Mouse (Mus musculus) MEL (cell line): ENCODE data around the gene Mms19. TPM values are rescaled to one million over a fixed set of nuclear protein-coding genes. Genes with fewer than 3 reads are reported as not detected.

Experiments used
- DNase-seq: peaks from one replicate; pipeline ENCODE4 v3.0.0; 2011; ENCODE audit warnings: low read depth, low spot score
- H3K27ac ChIP-seq: 2 replicates; pipeline ENCODE4 v1.5.1; 2012; ENCODE audit warnings: low read depth, mild to moderate bottlenecking, control low read depth, low read length, moderate library complexity; ENCODE audit not compliant: control insufficient read depth
- H3K27me3 ChIP-seq, 2 experiments: fragments of 150-350 bp in 1 of 2; sonication (generic) in 1 of 2; 2 replicates each; pipeline ENCODE4 v1.6.1; 2012; ENCODE audit warnings: low read length in 2 of 2, mild to moderate bottlenecking in 2 of 2, improper control_type of control experiment in 1 of 2, moderate library complexity in 1 of 2; ENCODE audit not compliant: insufficient read depth in 2 of 2, control insufficient read depth in 1 of 2
- H3K36me3 ChIP-seq, 2 experiments: 2 replicates each; pipeline ENCODE4 v1.6.1; 2012 to 2014; ENCODE audit warnings: low read length in 2 of 2, improper control_type of control experiment in 1 of 2, inconsistent platforms in 1 of 2, mild to moderate bottlenecking in 1 of 2; ENCODE audit not compliant: insufficient read depth in 2 of 2, control insufficient read depth in 1 of 2
- H3K4me1 ChIP-seq, 2 experiments: fragments of 150-350 bp in 1 of 2; sonication (generic) in 1 of 2; 2 replicates each; pipeline ENCODE4 v1.6.1; 2012; ENCODE audit warnings: low read length in 2 of 2, improper control_type of control experiment in 1 of 2, mild to moderate bottlenecking in 1 of 2; ENCODE audit not compliant: insufficient read depth in 2 of 2, control insufficient read depth in 1 of 2
- H3K4me3 ChIP-seq, 2 experiments: fragments of 150-350 bp in 1 of 2; sonication (generic) in 1 of 2; 2 replicates each; pipeline ENCODE4 v1.5.1; 2012; ENCODE audit warnings: low read depth in 2 of 2, low read length in 2 of 2, mild to moderate bottlenecking in 2 of 2, moderate library complexity in 2 of 2, control low read depth in 1 of 2, improper control_type of control experiment in 1 of 2; ENCODE audit not compliant: control insufficient read depth in 1 of 2, insufficient read depth in 1 of 2
- H3K79me2 ChIP-seq: 2 replicates; pipeline ENCODE4 v1.6.1; 2012; ENCODE audit warnings: mild to moderate bottlenecking, low read length, moderate library complexity; ENCODE audit not compliant: control insufficient read depth, poor library complexity, insufficient read depth
- H3K9ac ChIP-seq: 2 replicates; pipeline ENCODE4 v1.6.1; 2012; ENCODE audit warnings: low read depth, mild to moderate bottlenecking, control low read depth, low read length, moderate library complexity; ENCODE audit not compliant: control insufficient read depth, poor library complexity, severe bottlenecking
- H3K9me3 ChIP-seq: fragments of 150-350 bp; sonication (generic); replicated peaks from 2 replicates; pipeline ENCODE4 v1.6.1; 2012; ENCODE audit warnings: mild to moderate bottlenecking, low read length, improper control_type of control experiment, moderate library complexity; ENCODE audit not compliant: insufficient read depth
- BHLHE40 ChIP-seq: IDR thresholded peaks from 2 replicates; pipeline ENCODE4 v1.6.1; 2012; ENCODE audit warnings: low read depth, mild to moderate bottlenecking, inconsistent platforms, low read length, improper control_type of control experiment, borderline replicate concordance
- CHD1 ChIP-seq: IDR thresholded peaks from 2 replicates; pipeline ENCODE4 v1.6.1; 2012; ENCODE audit warnings: low read depth, mild to moderate bottlenecking, inconsistent platforms, low read length, improper control_type of control experiment
- CHD2 ChIP-seq: IDR thresholded peaks from 2 replicates; pipeline ENCODE4 v1.6.1; 2011; ENCODE audit warnings: low read length, improper control_type of control experiment
- CTCF ChIP-seq, 3 experiments: IDR thresholded peaks in 2 of 3; conservative IDR thresholded peaks in 1 of 3; 2 replicates each; pipeline ENCODE4 v1.5.1; 2011 to 2012; ENCODE audit warnings: low read length in 3 of 3, low read depth in 2 of 3, mild to moderate bottlenecking in 2 of 3, improper control_type of control experiment in 1 of 3, inconsistent platforms in 1 of 3, mixed read lengths in 1 of 3, moderate library complexity in 1 of 3; ENCODE audit not compliant: control insufficient read depth in 1 of 3, insufficient read depth in 1 of 3, poor library complexity in 1 of 3, severe bottlenecking in 1 of 3
- E2F4 ChIP-seq: IDR thresholded peaks from 2 replicates; pipeline ENCODE4 v1.6.1; 2011; ENCODE audit warnings: low read depth, low read length, improper control_type of control experiment, borderline replicate concordance
- EP300 ChIP-seq, 2 experiments: IDR thresholded peaks; 2 replicates each; pipeline ENCODE4 v1.6.1; 2011; ENCODE audit warnings: improper control_type of control experiment in 2 of 2, low read length in 2 of 2, low read depth in 1 of 2, mild to moderate bottlenecking in 1 of 2
- ETS1 ChIP-seq: IDR thresholded peaks from 2 replicates; pipeline ENCODE4 v1.6.1; 2012; ENCODE audit warnings: low read depth, mild to moderate bottlenecking, inconsistent platforms, low read length, improper control_type of control experiment, moderate library complexity
- GATA1 ChIP-seq: IDR thresholded peaks from 2 replicates; pipeline ENCODE4 v1.6.1; 2011; ENCODE audit warnings: low read depth, low read length, improper control_type of control experiment
- HCFC1 ChIP-seq: IDR thresholded peaks from 2 replicates; pipeline ENCODE4 v1.6.1; 2012; ENCODE audit warnings: low read depth, mild to moderate bottlenecking, inconsistent platforms, low read length, improper control_type of control experiment, moderate library complexity
- JUND ChIP-seq: IDR thresholded peaks from 2 replicates; pipeline ENCODE4 v1.6.1; 2011; ENCODE audit warnings: low read depth, mild to moderate bottlenecking, improper control_type of control experiment, low read length
- KAT2A ChIP-seq: conservative IDR thresholded peaks from 2 replicates; pipeline ENCODE4 v1.6.1; 2012; ENCODE audit warnings: low read depth, low read length, improper control_type of control experiment, inconsistent platforms
- MAX ChIP-seq: IDR thresholded peaks from 2 replicates; pipeline ENCODE4 v1.6.1; 2011; ENCODE audit warnings: low read length, improper control_type of control experiment
- MAZ ChIP-seq: IDR thresholded peaks from 2 replicates; pipeline ENCODE4 v1.6.1; 2012; ENCODE audit warnings: low read depth, mild to moderate bottlenecking, inconsistent platforms, low read length, improper control_type of control experiment
- MEF2A ChIP-seq: IDR thresholded peaks from 2 replicates; pipeline ENCODE4 v1.6.1; 2014; ENCODE audit warnings: low read depth, mild to moderate bottlenecking, inconsistent platforms, low read length, improper control_type of control experiment; ENCODE audit not compliant: poor library complexity, insufficient replicate concordance, severe bottlenecking; ENCODE audit errors: extremely low read depth
- NRF1 ChIP-seq: IDR thresholded peaks from 2 replicates; pipeline ENCODE4 v1.6.1; 2014; ENCODE audit warnings: low read depth, mild to moderate bottlenecking, inconsistent platforms, low read length, improper control_type of control experiment, moderate library complexity; ENCODE audit not compliant: poor library complexity, insufficient read depth, severe bottlenecking
- POLR2A ChIP-seq, 2 experiments: IDR thresholded peaks; 2 replicates each; pipeline ENCODE4 v1.6.1; 2011 to 2012; ENCODE audit warnings: low read length in 2 of 2, mild to moderate bottlenecking in 2 of 2, control low read depth in 1 of 2, improper control_type of control experiment in 1 of 2, low read depth in 1 of 2, moderate library complexity in 1 of 2; ENCODE audit not compliant: control insufficient read depth in 1 of 2, insufficient read depth in 1 of 2, poor library complexity in 1 of 2
- POLR2AphosphoS2 ChIP-seq: IDR thresholded peaks from 2 replicates; pipeline ENCODE4 v1.6.1; 2011; ENCODE audit warnings: low read length, improper control_type of control experiment
- POLR2AphosphoS5 ChIP-seq: IDR thresholded peaks from 2 replicates; pipeline ENCODE4 v1.6.1; 2012; ENCODE audit warnings: low read depth, borderline replicate concordance, mild to moderate bottlenecking, inconsistent platforms, low read length, moderate library complexity, mixed read lengths
- RAD21 ChIP-seq: IDR thresholded peaks from 2 replicates; pipeline ENCODE4 v1.6.1; 2011; ENCODE audit warnings: mild to moderate bottlenecking, low read depth, low read length, improper control_type of control experiment
- RCOR1 ChIP-seq: IDR thresholded peaks from 2 replicates; pipeline ENCODE4 v1.6.1; 2012; ENCODE audit warnings: low read depth, mild to moderate bottlenecking, inconsistent platforms, low read length, improper control_type of control experiment
- SIN3A ChIP-seq: IDR thresholded peaks from 2 replicates; pipeline ENCODE4 v1.6.1; 2012; ENCODE audit warnings: low read length, improper control_type of control experiment, inconsistent platforms
- TAL1 ChIP-seq: IDR thresholded peaks from 2 replicates; pipeline ENCODE4 v1.6.1; 2012; ENCODE audit warnings: mild to moderate bottlenecking, inconsistent platforms, low read length, moderate library complexity, mixed read lengths
- TCF12 ChIP-seq: IDR thresholded peaks from 2 replicates; pipeline ENCODE4 v1.6.1; 2014; ENCODE audit warnings: low read depth, mild to moderate bottlenecking, inconsistent platforms, low read length, improper control_type of control experiment, moderate library complexity
- USF1 ChIP-seq: IDR thresholded peaks from 2 replicates; pipeline ENCODE4 v1.6.1; 2014; ENCODE audit warnings: low read depth, mild to moderate bottlenecking, inconsistent platforms, low read length, improper control_type of control experiment, moderate library complexity
- ZC3H11A ChIP-seq: IDR thresholded peaks from 2 replicates; pipeline ENCODE4 v1.6.1; 2012; ENCODE audit warnings: low read depth, mild to moderate bottlenecking, inconsistent platforms, low read length, improper control_type of control experiment
- ZKSCAN1 ChIP-seq: IDR thresholded peaks from 2 replicates; pipeline ENCODE4 v1.6.1; 2012; ENCODE audit warnings: low read depth, mild to moderate bottlenecking, inconsistent platforms, low read length, improper control_type of control experiment, moderate library complexity
- ZMIZ1 ChIP-seq: IDR thresholded peaks from 2 replicates; pipeline ENCODE4 v1.6.1; 2012; ENCODE audit warnings: low read depth, mild to moderate bottlenecking, inconsistent platforms, low read length, improper control_type of control experiment, moderate library complexity
- polyA plus RNA-seq, 2 experiments: library from polyadenylated mRNA; stranded (reverse) in 1 of 2; unstranded in 1 of 2; fragments of >175 nt in 1 of 2; fragments of >200 nt in 1 of 2; gene quantifications; 2 replicates each; pipeline versions ENCODE4 v1.2.1 to v1.2.4; 2012; ENCODE audit warnings: low replicate concordance in 2 of 2, low read depth in 1 of 2; ENCODE audit not compliant: insufficient read length in 2 of 2, insufficient read depth in 1 of 2, missing spikeins in 1 of 2
- total RNA-seq: library from RNA; depleted of rRNA; stranded (reverse); fragments of 300-350 nt; gene quantifications from 2 replicates; pipeline ENCODE4 v1.2.3, GENCODE M21; 2012

The Mms19 gene
- total and polyA plus RNA-seq, 3 experiments = 25.6 to 88.6 TPM; not detected in 1

GRCm38 (mm10) chr19:41934124-41934523, 46.8 kb downstream of the Mms19 start:
- Histone ChIP-seq H3K36me3 (peaks cover 3 to 23% of the 10 kb centered on the region in 2 experiments), H3K27ac (no peak overlapping the region), H3K79me2 (peaks cover 46% of the 10 kb centered on the region), H3K9me3 (no peaks in the 10 kb centered on the region), H3K27me3 (no peaks in the 10 kb centered on the region), H3K4me1 (peaks cover 4 to 15% of the 10 kb centered on the region in 2 experiments), H3K9ac (peak overlapping the region; percentile 78), H3K4me3 (peak overlapping the region; percentile 75 to 81)
- DNase-seq = peak; percentile 59
- TF ChIP-seq MEF2A (no peak), POLR2AphosphoS5 (no peak), GATA1 (peak; percentile 43; the same call in 1 of the 2 replicates), EP300 (IDR thresholded peaks at IDR 0.05; ENCODE audit: low read depth in 1 of 2, low read length in 2 of 2) (no peak; a peak in 1 of 4 replicates), ZMIZ1 (peak; percentile 21; the same call in 1 of the 2 replicates), RAD21 (no peak), TAL1 (peak; percentile 42)

GRCm38 (mm10) chr19:41933179-41934086, 47.5 kb downstream of the Mms19 start, which contains the start of the genes Exosc1 and Zdhhc16:
Exosc1 (minus strand) TSS chr19:41933423.
Zdhhc16 (plus strand) TSS chr19:41933480.
- no peaks in the 10 kb centered on the region for H3K27me3 ChIP-seq
- peaks cover 4 to 15% of the 10 kb centered on the region in 2 experiments for H3K4me1 ChIP-seq
- H3K36me3 ChIP-seq = peaks cover 8 to 23% of the 10 kb centered on the region in 2 experiments
- H3K9ac ChIP-seq = peak within 1 kb of the TSS; percentile 78
- H3K4me3 ChIP-seq = peak within 1 kb of the TSS; percentile 78 to 81
- peaks cover 46% of the 10 kb centered on the region for H3K79me2 ChIP-seq
- no peaks in the 10 kb centered on the region for H3K9me3 ChIP-seq
- peak; percentile 100 for DNase-seq
- peak within 1 kb of the TSS; percentile 41 for H3K27ac ChIP-seq
- peak; percentile 88 for TF ChIP-seq USF1
- TF ChIP-seq TCF12 = no peak
- TF ChIP-seq ETS1 = 0 out of 2 replicates have a peak, but pooled peaks have one; percentile 26
- TF ChIP-seq MAX = peak; percentile 90
- TF ChIP-seq MAZ = no peak
- TF ChIP-seq CTCF (IDR thresholded peaks at IDR 0.05 in 2 of 3, conservative IDR thresholded peaks at IDR 0.05 in 1 of 3; ENCODE audit: control insufficient read depth in 1 of 3, insufficient read depth in 1 of 3, low read depth in 2 of 3, low read length in 3 of 3, poor library complexity in 1 of 3, severe bottlenecking in 1 of 3) = no peak
- peak; percentile 92 for TF ChIP-seq CHD2
- TF ChIP-seq RAD21 = no peak
- no peak for TF ChIP-seq TAL1
- peak; percentile 97 for TF ChIP-seq POLR2AphosphoS2
- peak; percentile 97 for TF ChIP-seq KAT2A
- no peak for TF ChIP-seq POLR2AphosphoS5
- TF ChIP-seq ZC3H11A = no peak
- no peak for TF ChIP-seq RCOR1
- no peak; the same call in 1 of the 2 replicates for TF ChIP-seq E2F4
- peak in 1 of 2 experiments; percentile 7; a peak in 2 of 4 replicates for TF ChIP-seq EP300 (IDR thresholded peaks at IDR 0.05; ENCODE audit: low read depth in 1 of 2, low read length in 2 of 2)
- TF ChIP-seq MEF2A = no peak
- TF ChIP-seq JUND = no peak
- TF ChIP-seq BHLHE40 = no peak
- TF ChIP-seq HCFC1 = peak; percentile 98
- peak; percentile 96 for TF ChIP-seq SIN3A
- TF ChIP-seq ZKSCAN1 = no peak
- TF ChIP-seq NRF1 = peak; percentile 99
- TF ChIP-seq CHD1 = 0 out of 2 replicates have a peak, but pooled peaks have one; percentile 35
- TF ChIP-seq POLR2A (IDR thresholded peaks at IDR 0.05; ENCODE audit: control insufficient read depth in 1 of 2, insufficient read depth in 1 of 2, low read depth in 1 of 2, low read length in 2 of 2, poor library complexity in 1 of 2) = peak; percentile 91 to 99
- peak; percentile 56 for TF ChIP-seq ZMIZ1
